Mouse (Mus musculus) kidney, embryonic 16.5 days (tissue): ENCODE data around the gene Fancb. TPM values are rescaled to one million over a fixed set of nuclear protein-coding genes. Genes with fewer than 3 reads are reported as not detected.

ENCODE experiments used
- polyA plus RNA-seq: library from polyadenylated mRNA; unstranded; fragments of >200 nt; fragmentation: Nextera tagmentation; extraction: Ambion mirVana; gene quantifications from 2 replicates; pipeline ENCODE4 v1.2.1, GENCODE M21; 2015

Fancb gene
- polyA plus RNA-seq, 1 experiment from 2014 or later, result 9.2 TPM

Other genes starting within 250 kb of the Fancb start
- 19.2 and 20.6 TPM in 2 replicates for gene Mospd2, start 217 bp upstream of the Fancb start, polyA plus RNA-seq
- gene Gm17604, start 24.2 kb downstream of the Fancb start, polyA plus RNA-seq, result not detected in 2 replicates